In genomic region chr17:28529116-28529515, GRCm38 (mm10) we compare ENCODE assay signal across 25 mouse cellular contexts. TPM values are rescaled to one million over a fixed set of nuclear protein-coding genes. Genes with fewer than 3 reads are reported as not detected.
A peak's percentile ranks its signal among the peaks of the same experiment; 100 is the strongest.
DNase-seq lines count a peak whose midpoint lies in the region; TF ChIP-seq lines count a peak whose summit lies in the region.
"Had no signal": no experiment of that assay in that cellular context is flagged by ENCODE, and none has a peak within 500 bp of the region (broad histone marks: within the 10 kb centered on the region; RNA-seq: fewer than 3 reads in every experiment).

No protein-coding gene starts in this region.

- no peak for DNase-seq in testis, postnatal 10 days (ENCODE audit: low spot score)
- DNase-seq in NIH3T3 (ENCODE audit: low read depth) = peak; percentile 29
- DNase-seq in ZHBTc4 (ENCODE audit: low read depth, low spot score) = peak; percentile 65
- DNase-seq in B cell, adult 2 months = no peak
- DNase-seq in kidney, postnatal 4 days = no peak
- DNase-seq: adrenal gland, adult 8-10 months; adrenal gland, postnatal 14 days; adrenal gland, postnatal 36 days; cerebellum, adult 11-12 months; cerebellum, adult 2 months; cerebellum, adult 9-10 months; cerebellum, postnatal 10 days; cerebellum, postnatal 25 days had no signal

- no peaks in the 10 kb centered on the region for H3K36me3 ChIP-seq in testis, adult 2 months (ENCODE audit: control insufficient read depth, insufficient read depth, low read length)
- H3K36me3 ChIP-seq: embryonic facial prominence, embryonic 10.5 days; embryonic facial prominence, embryonic 12.5 days had no signal

- H3K4me1 ChIP-seq in testis, adult 2 months (ENCODE audit: control insufficient read depth, insufficient read depth, low read length) = peaks cover 13% of the 10 kb centered on the region

- TF ChIP-seq POLR2A in testis, adult 2 months (IDR thresholded peaks at IDR 0.05; ENCODE audit: control insufficient read depth, low read depth, low read length) = no peak

- peak overlapping the region; percentile 84 for H3K4me3 ChIP-seq in testis, adult 2 months (ENCODE audit: control insufficient read depth, low read depth, low read length)
- H3K4me3 ChIP-seq: embryonic facial prominence, embryonic 10.5 days; embryonic facial prominence, embryonic 12.5 days; forebrain, embryonic 13.5 days had no signal

- H3K27me3 ChIP-seq in testis, adult 2 months (ENCODE audit: control insufficient read depth, insufficient read depth, low read length) = no peaks in the 10 kb centered on the region
- H3K27me3 ChIP-seq: CH12.LX, Patski had no signal

- no peak for TF ChIP-seq CTCF in testis, adult 2 months (IDR thresholded peaks at IDR 0.05; ENCODE audit: control insufficient read depth, insufficient read depth, insufficient replicate concordance, low read depth, low read length)

- no peak overlapping the region for H3K27ac ChIP-seq in testis, adult 2 months (ENCODE audit: control insufficient read depth, insufficient read depth, low read depth, low read length)
- H3K27ac ChIP-seq: embryonic facial prominence, embryonic 12.5 days; forebrain, embryonic 13.5 days had no signal

RNA-seq across cellular contexts. Expression of gene Armc12, which starts 1.5 kb away (rescaled TPM):
- 513 and 515 TPM in 2 replicates for polyA plus RNA-seq in testis, adult 2 months (2012; rRNA removed)
- polyA plus RNA-seq: activated CD4-positive, CD25-positive, alpha-beta regulatory T cell, adult 4 months; CD4-positive, CD25-positive, alpha-beta regulatory T cell, adult 4 months; cerebellum, adult 2 months; cortical plate, adult 2 months; embryonic facial prominence, embryonic 10.5 days; embryonic facial prominence, embryonic 12.5 days; embryonic facial prominence, embryonic 14.5 days; forebrain, embryonic 11.5 days; forebrain, embryonic 13.5 days; forebrain, embryonic 16.5 days; Patski had no signal

RNA-seq across cellular contexts. Expression of gene Fkbp5, which starts 11.8 kb away (rescaled TPM):
- 19.8 and 22.7 TPM in 2 replicates for polyA plus RNA-seq in testis, adult 2 months (2012; rRNA removed)

RNA-seq across cellular contexts. Expression of gene Clpsl2, which starts 20.1 kb away (rescaled TPM):
- not detected in 2 replicates for polyA plus RNA-seq in testis, adult 2 months (2012; rRNA removed)
- polyA plus RNA-seq: activated CD4-positive, CD25-positive, alpha-beta regulatory T cell, adult 4 months; CD4-positive, CD25-positive, alpha-beta regulatory T cell, adult 4 months; cerebellum, adult 2 months; cortical plate, adult 2 months; embryonic facial prominence, embryonic 10.5 days; embryonic facial prominence, embryonic 12.5 days; embryonic facial prominence, embryonic 14.5 days; forebrain, embryonic 11.5 days; forebrain, embryonic 13.5 days; forebrain, embryonic 16.5 days; Patski had no signal

RNA-seq across cellular contexts. Expression of gene Clps, which starts 31.4 kb away (rescaled TPM):
- 2.5 and 4.1 TPM in 2 replicates for polyA plus RNA-seq in testis, adult 2 months (2012; rRNA removed)
- polyA plus RNA-seq: activated CD4-positive, CD25-positive, alpha-beta regulatory T cell, adult 4 months; CD4-positive, CD25-positive, alpha-beta regulatory T cell, adult 4 months; cortical plate, adult 2 months; embryonic facial prominence, embryonic 10.5 days; embryonic facial prominence, embryonic 12.5 days; embryonic facial prominence, embryonic 14.5 days; forebrain, embryonic 11.5 days; forebrain, embryonic 16.5 days; Patski had no signal

RNA-seq across cellular contexts. Expression of gene Lhfpl5, which starts 46.3 kb away (rescaled TPM):
- 0.10 TPM in 1 of 2 replicates, not detected in the other for polyA plus RNA-seq in testis, adult 2 months (2012; rRNA removed)

Comparison
In these comparisons a context has a peak if more than half of its experiments do, and no peak if none do; other contexts are left out.
1. DNase-seq: peak in NIH3T3 (single experiment) and ZHBTc4 (single experiment); none in testis, postnatal 10 days (single experiment), B cell, adult 2 months (0 of 2) and kidney, postnatal 4 days (0 of 2).